Mouse (Mus musculus): ENCODE results near the gene Mindy3. TPM values are rescaled to one million over a fixed set of nuclear protein-coding genes. Genes with fewer than 3 reads are reported as not detected.
"Not testable (repeated sequence)": the region's sequence is repeated elsewhere in the genome, so short reads cannot be mapped to it uniquely, and the experiment has no call there.

The Mindy3 gene
- polyA plus RNA-seq (2014; fragmentation: Nextera tagmentation; extraction: Ambion mirVana): 28.1 and 29.5 TPM in 2 replicates

DNA sequence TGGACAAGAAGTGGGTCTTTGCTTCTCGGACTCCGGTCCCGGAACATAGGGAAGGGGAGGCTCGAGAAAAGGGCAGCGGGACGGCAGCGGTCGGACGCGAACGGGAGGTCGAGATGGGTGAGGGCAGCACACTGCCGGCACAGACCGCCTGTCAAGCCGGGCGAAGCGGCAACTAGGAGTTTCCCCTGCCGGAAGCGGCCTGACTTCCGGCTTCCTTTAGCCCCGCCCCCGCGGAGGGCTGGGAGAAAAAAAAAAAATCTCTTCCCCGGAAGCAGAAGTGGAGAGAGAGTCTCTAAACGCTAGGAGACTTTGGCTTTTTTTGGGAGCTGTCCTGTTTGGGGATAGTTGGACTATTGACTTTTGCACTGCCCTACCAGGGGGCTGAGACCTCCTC lies at the start of gene Mindy3:
Gene Mindy3, minus strand, starts transcription at position 209 of the 394 bp plus-strand sequence.
- Histone ChIP-seq H3K4me1 (ENCODE audit: control insufficient read depth, insufficient read depth, low read length) (no peaks in the 10 kb centered on the region), H3K9me3 (ENCODE audit: control insufficient read depth, low read length) (no peaks in the 10 kb centered on the region), H3K27me3 (replicated peaks; ENCODE audit: control insufficient read depth, insufficient read depth, low read length) (no peaks in the 10 kb centered on the region), H3K36me3 (ENCODE audit: control insufficient read depth, insufficient read depth, low read length) (no peaks in the 10 kb centered on the region), H3K9ac (ENCODE audit: low read depth, low read length) (peak within 1 kb of the TSS; percentile 81), H3K4me3 (ENCODE audit: low read depth, low read length) (peak within 1 kb of the TSS; percentile 91), H3K4me2 (ENCODE audit: low read depth, low read length) (peak within 1 kb of the TSS; percentile 76), H3K27ac (replicated peaks; ENCODE audit: low read depth, low read length) (peak within 1 kb of the TSS; percentile 58)
- peak; percentile 91 for DNase-seq (ENCODE audit: low spot score)
- WGBS: under 1% methylated on average over 25 of the region's 25 CpGs
- peak; percentile 91 for ATAC-seq (ENCODE audit: low read depth)

DNA sequence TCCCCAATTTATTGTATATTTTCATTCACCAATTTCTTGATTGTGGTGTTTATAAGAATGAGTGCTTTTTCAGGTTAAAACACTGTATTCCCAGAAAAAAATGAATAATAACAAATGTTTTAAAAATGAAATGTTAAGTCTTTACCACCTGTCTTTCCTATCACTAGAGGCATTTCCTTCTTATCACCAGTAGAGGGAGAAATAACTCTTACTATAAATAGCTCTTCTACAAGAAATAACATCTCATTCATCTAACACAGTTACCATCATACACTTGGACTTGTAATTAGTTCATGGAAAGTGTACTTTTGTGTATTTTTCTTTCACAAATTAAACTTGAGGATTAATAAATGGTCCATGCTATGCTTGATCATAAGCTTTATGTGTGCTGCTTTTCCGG lies 40.5 kb upstream of the Mindy3 start:
- Histone ChIP-seq H3K4me1 (ENCODE audit: control insufficient read depth, insufficient read depth, low read length) (no peaks in the 10 kb centered on the region), H3K4me2 (ENCODE audit: low read depth, low read length) (no peak overlapping the region), H3K9me3 (ENCODE audit: control insufficient read depth, low read length) (no peaks in the 10 kb centered on the region), H3K36me3 (ENCODE audit: control insufficient read depth, insufficient read depth, low read length) (no peaks in the 10 kb centered on the region), H3K27me3 (replicated peaks; ENCODE audit: control insufficient read depth, insufficient read depth, low read length) (no peaks in the 10 kb centered on the region), H3K9ac (ENCODE audit: low read depth, low read length) (no peak overlapping the region), H3K4me3 (ENCODE audit: low read depth, low read length) (no peak overlapping the region), H3K27ac (replicated peaks; ENCODE audit: low read depth, low read length) (no peak overlapping the region)
- DNase-seq (ENCODE audit: low spot score) (no peak), ATAC-seq (ENCODE audit: low read depth) (no peak)
- whole genome bisulfite sequencing: 68% methylated on average over 1 of the region's 1 CpGs

DNA sequence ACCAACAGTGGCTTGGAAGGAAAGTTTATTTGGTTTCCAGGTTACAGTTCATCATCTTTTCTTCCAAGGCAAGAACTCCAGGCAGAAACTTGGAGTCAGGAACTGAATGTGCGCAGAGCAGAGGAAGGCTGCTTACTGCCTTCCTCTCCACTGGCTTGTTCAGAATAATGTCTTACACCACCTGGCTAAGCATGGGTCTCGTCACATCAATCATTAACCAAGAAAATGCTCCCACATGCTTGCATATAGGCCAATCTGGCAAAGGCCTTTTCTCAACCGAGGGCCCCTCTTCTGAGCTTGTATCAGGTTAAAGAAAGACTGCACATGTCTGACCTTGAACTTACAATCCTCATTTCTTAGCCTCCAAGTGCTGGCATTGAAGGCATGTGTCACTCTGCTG lies 30.8 kb upstream of the Mindy3 start:
- Histone ChIP-seq H3K4me1 (ENCODE audit: control insufficient read depth, insufficient read depth, low read length) (no peaks in the 10 kb centered on the region), H3K9me3 (ENCODE audit: control insufficient read depth, low read length) (no peaks in the 10 kb centered on the region), H3K36me3 (ENCODE audit: control insufficient read depth, insufficient read depth, low read length) (no peaks in the 10 kb centered on the region), H3K4me2 (ENCODE audit: low read depth, low read length) (no peak overlapping the region), H3K4me3 (ENCODE audit: low read depth, low read length) (no peak overlapping the region), H3K27me3 (replicated peaks; ENCODE audit: control insufficient read depth, insufficient read depth, low read length) (no peaks in the 10 kb centered on the region), H3K9ac (ENCODE audit: low read depth, low read length) (no peak overlapping the region), H3K27ac (replicated peaks; ENCODE audit: low read depth, low read length) (no peak overlapping the region)
- 75% methylated on average over 3 of the region's 3 CpGs for WGBS
- ATAC-seq (ENCODE audit: low read depth) (no peak), DNase-seq (ENCODE audit: low spot score) (no peak)

DNA sequence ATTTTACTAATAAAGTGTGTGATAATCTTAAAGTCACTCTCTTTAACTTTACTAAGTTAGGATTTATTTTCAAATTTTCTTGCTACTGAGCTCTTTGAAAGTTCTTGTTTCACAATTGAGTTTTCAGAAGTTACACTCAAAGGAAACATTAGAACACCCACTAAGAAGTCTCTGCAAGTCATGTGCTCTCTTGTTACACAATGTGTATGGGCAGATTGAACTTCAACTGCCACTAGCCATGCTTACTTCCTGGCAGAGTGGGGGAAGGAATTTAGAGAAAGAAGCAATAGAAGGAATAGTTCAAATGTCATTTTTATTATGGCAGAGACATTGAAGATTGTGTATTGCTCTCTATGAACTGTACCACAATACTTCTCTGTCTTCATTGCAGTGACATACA lies 20.9 kb upstream of the Mindy3 start:
- no peak overlapping the region for H3K4me3 ChIP-seq (ENCODE audit: low read depth, low read length)
- H3K36me3 ChIP-seq (ENCODE audit: control insufficient read depth, insufficient read depth, low read length): no peaks in the 10 kb centered on the region
- DNase-seq (ENCODE audit: low spot score) (no peak), ATAC-seq (ENCODE audit: low read depth) (no peak)
- no peaks in the 10 kb centered on the region for H3K9me3 ChIP-seq (ENCODE audit: control insufficient read depth, low read length)
- no peaks in the 10 kb centered on the region for H3K27me3 ChIP-seq (replicated peaks; ENCODE audit: control insufficient read depth, insufficient read depth, low read length)
- no peak overlapping the region for H3K4me2 ChIP-seq (ENCODE audit: low read depth, low read length)
- no peaks in the 10 kb centered on the region for H3K4me1 ChIP-seq (ENCODE audit: control insufficient read depth, insufficient read depth, low read length)
- H3K9ac ChIP-seq (ENCODE audit: low read depth, low read length): no peak overlapping the region
- no peak overlapping the region for H3K27ac ChIP-seq (replicated peaks; ENCODE audit: low read depth, low read length)

DNA sequence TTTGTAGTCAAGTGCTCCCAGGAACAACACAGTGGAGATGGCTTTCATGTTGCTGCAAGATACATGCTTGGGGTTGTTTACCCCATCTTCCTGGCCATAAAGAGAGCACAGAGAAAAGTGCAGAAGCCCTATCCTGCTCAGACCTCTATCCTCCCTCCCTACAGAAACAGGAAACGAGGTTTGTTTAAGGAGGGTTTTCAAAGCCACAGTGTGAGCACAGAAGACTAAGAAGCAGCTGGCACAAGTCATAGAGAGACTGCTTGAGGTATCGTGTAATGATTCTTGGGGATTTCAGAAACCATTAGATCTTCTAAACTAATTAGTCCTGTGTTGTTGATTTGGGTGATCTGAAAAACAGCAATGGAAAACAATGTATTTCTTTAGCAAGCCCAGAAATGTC lies 20.3 kb upstream of the Mindy3 start:
- no peak overlapping the region for H3K9ac ChIP-seq (ENCODE audit: low read depth, low read length)
- H3K4me3 ChIP-seq (ENCODE audit: low read depth, low read length): no peak overlapping the region
- H3K27me3 ChIP-seq (replicated peaks; ENCODE audit: control insufficient read depth, insufficient read depth, low read length): no peaks in the 10 kb centered on the region
- no peaks in the 10 kb centered on the region for H3K4me1 ChIP-seq (ENCODE audit: control insufficient read depth, insufficient read depth, low read length)
- DNase-seq (ENCODE audit: low spot score): no peak
- ATAC-seq (ENCODE audit: low read depth): no peak
- no peak overlapping the region for H3K4me2 ChIP-seq (ENCODE audit: low read depth, low read length)
- WGBS: 33% methylated on average over 2 of the region's 2 CpGs
- no peak overlapping the region for H3K27ac ChIP-seq (replicated peaks; ENCODE audit: low read depth, low read length)
- no peaks in the 10 kb centered on the region for H3K9me3 ChIP-seq (ENCODE audit: control insufficient read depth, low read length)
- H3K36me3 ChIP-seq (ENCODE audit: control insufficient read depth, insufficient read depth, low read length): no peaks in the 10 kb centered on the region

- WGBS: 54% methylated on average over 2 of the region's 2 CpGs
- no peak for ATAC-seq (ENCODE audit: low read depth)
- Histone ChIP-seq H3K27me3 (replicated peaks; ENCODE audit: control insufficient read depth, insufficient read depth, low read length) (no peaks in the 10 kb centered on the region), H3K27ac (replicated peaks; ENCODE audit: low read depth, low read length) (no peak overlapping the region), H3K9me3 (ENCODE audit: control insufficient read depth, low read length) (no peaks in the 10 kb centered on the region), H3K9ac (ENCODE audit: low read depth, low read length) (no peak overlapping the region), H3K4me1 (ENCODE audit: control insufficient read depth, insufficient read depth, low read length) (no peaks in the 10 kb centered on the region), H3K4me3 (ENCODE audit: low read depth, low read length) (no peak overlapping the region), H3K36me3 (ENCODE audit: control insufficient read depth, insufficient read depth, low read length) (no peaks in the 10 kb centered on the region), H3K4me2 (ENCODE audit: low read depth, low read length) (no peak overlapping the region)
- peak; percentile 26 for DNase-seq (ENCODE audit: low spot score)
Observed at GRCm38 (mm10) chr2:12438181-12438580, 18.9 kb upstream of the Mindy3 start.

GRCm38 (mm10) chr2:12432055-12432454 lies 12.8 kb upstream of the Mindy3 start:
- no peaks in the 10 kb centered on the region for H3K9me3 ChIP-seq (ENCODE audit: control insufficient read depth, low read length)
- no peak for ATAC-seq (ENCODE audit: low read depth)
- no peaks in the 10 kb centered on the region for H3K36me3 ChIP-seq (ENCODE audit: control insufficient read depth, insufficient read depth, low read length)

GRCm38 (mm10) chr2:12424374-12424773 lies 5.1 kb upstream of the Mindy3 start:
- Histone ChIP-seq H3K9me3 (ENCODE audit: control insufficient read depth, low read length) (no peaks in the 10 kb centered on the region), H3K4me2 (ENCODE audit: low read depth, low read length) (no peak overlapping the region), H3K4me1 (ENCODE audit: control insufficient read depth, insufficient read depth, low read length) (no peaks in the 10 kb centered on the region), H3K36me3 (ENCODE audit: control insufficient read depth, insufficient read depth, low read length) (no peaks in the 10 kb centered on the region), H3K4me3 (ENCODE audit: low read depth, low read length) (no peak overlapping the region), H3K9ac (ENCODE audit: low read depth, low read length) (no peak overlapping the region), H3K27me3 (replicated peaks; ENCODE audit: control insufficient read depth, insufficient read depth, low read length) (no peaks in the 10 kb centered on the region), H3K27ac (replicated peaks; ENCODE audit: low read depth, low read length) (no peak overlapping the region)
- WGBS: 70% methylated on average over 3 of the region's 3 CpGs
- DNase-seq (ENCODE audit: low spot score) (no peak), ATAC-seq (ENCODE audit: low read depth) (no peak)

More at GRCm38 (mm10) chr2:12432055-12432454, 12.8 kb upstream of the Mindy3 start:
- DNase-seq (ENCODE audit: low spot score): no peak
- no peak overlapping the region for H3K4me3 ChIP-seq (ENCODE audit: low read depth, low read length)
- H3K27ac ChIP-seq (replicated peaks; ENCODE audit: low read depth, low read length): no peak overlapping the region
- no peaks in the 10 kb centered on the region for H3K27me3 ChIP-seq (replicated peaks; ENCODE audit: control insufficient read depth, insufficient read depth, low read length)
- H3K4me2 ChIP-seq (ENCODE audit: low read depth, low read length): no peak overlapping the region
- 57% methylated on average over 1 of the region's 1 CpGs for WGBS
- H3K9ac ChIP-seq (ENCODE audit: low read depth, low read length): no peak overlapping the region
- H3K4me1 ChIP-seq (ENCODE audit: control insufficient read depth, insufficient read depth, low read length): no peaks in the 10 kb centered on the region

GRCm38 (mm10) chr2:12423426-12423825 lies 4.2 kb upstream of the Mindy3 start:
- H3K4me3 ChIP-seq (ENCODE audit: low read depth, low read length); H3K36me3 ChIP-seq (ENCODE audit: control insufficient read depth, insufficient read depth, low read length); DNase-seq (ENCODE audit: low spot score); H3K9ac ChIP-seq (ENCODE audit: low read depth, low read length); H3K27ac ChIP-seq (replicated peaks; ENCODE audit: low read depth, low read length); H3K9me3 ChIP-seq (ENCODE audit: control insufficient read depth, low read length); H3K27me3 ChIP-seq (replicated peaks; ENCODE audit: control insufficient read depth, insufficient read depth, low read length); H3K4me1 ChIP-seq (ENCODE audit: control insufficient read depth, insufficient read depth, low read length); ATAC-seq (ENCODE audit: low read depth); H3K4me2 ChIP-seq (ENCODE audit: low read depth, low read length): not testable (repeated sequence)
- 58% methylated on average over 6 of the region's 6 CpGs for WGBS
